Mouse (Mus musculus) embryonic fibroblast, embryonic 13.5 days (primary cell): ENCODE measurements around the gene Bad. TPM values are rescaled to one million over a fixed set of nuclear protein-coding genes. Genes with fewer than 3 reads are reported as not detected.

Source experiments
- H3K27ac ChIP-seq: 2 replicates; pipeline ENCODE4 v1.5.1; 2012; ENCODE audit warnings: low read length, control low read depth, inconsistent platforms; ENCODE audit not compliant: insufficient read depth
- H3K4me1 ChIP-seq: 2 replicates; pipeline ENCODE4 v1.6.1; 2011; ENCODE audit warnings: low read length; ENCODE audit not compliant: control insufficient read depth, insufficient read depth
- H3K4me3 ChIP-seq: 2 replicates; pipeline ENCODE4 v1.5.1; 2011; ENCODE audit warnings: mild to moderate bottlenecking, control low read depth, low read length; ENCODE audit not compliant: insufficient read depth
- CTCF ChIP-seq: IDR thresholded peaks from 2 replicates; pipeline ENCODE4 v1.5.1; 2011; ENCODE audit warnings: mild to moderate bottlenecking, control low read depth, low read length, moderate library complexity, borderline replicate concordance; ENCODE audit not compliant: insufficient read depth
- POLR2A ChIP-seq: IDR thresholded peaks from 2 replicates; pipeline ENCODE4 v1.6.1; 2011; ENCODE audit warnings: low read depth, mild to moderate bottlenecking, control low read depth, low read length, moderate library complexity
- polyA plus RNA-seq: library from polyadenylated mRNA; stranded (reverse); fragments of >200 nt; gene quantifications from 2 replicates; pipeline ENCODE4 v1.2.4, GENCODE M21; 2011; ENCODE audit warnings: low read depth; ENCODE audit not compliant: missing spikeins, insufficient read length

Gene Bad
- polyA plus RNA-seq, 1 experiment, result 31.0 TPM

DNA sequence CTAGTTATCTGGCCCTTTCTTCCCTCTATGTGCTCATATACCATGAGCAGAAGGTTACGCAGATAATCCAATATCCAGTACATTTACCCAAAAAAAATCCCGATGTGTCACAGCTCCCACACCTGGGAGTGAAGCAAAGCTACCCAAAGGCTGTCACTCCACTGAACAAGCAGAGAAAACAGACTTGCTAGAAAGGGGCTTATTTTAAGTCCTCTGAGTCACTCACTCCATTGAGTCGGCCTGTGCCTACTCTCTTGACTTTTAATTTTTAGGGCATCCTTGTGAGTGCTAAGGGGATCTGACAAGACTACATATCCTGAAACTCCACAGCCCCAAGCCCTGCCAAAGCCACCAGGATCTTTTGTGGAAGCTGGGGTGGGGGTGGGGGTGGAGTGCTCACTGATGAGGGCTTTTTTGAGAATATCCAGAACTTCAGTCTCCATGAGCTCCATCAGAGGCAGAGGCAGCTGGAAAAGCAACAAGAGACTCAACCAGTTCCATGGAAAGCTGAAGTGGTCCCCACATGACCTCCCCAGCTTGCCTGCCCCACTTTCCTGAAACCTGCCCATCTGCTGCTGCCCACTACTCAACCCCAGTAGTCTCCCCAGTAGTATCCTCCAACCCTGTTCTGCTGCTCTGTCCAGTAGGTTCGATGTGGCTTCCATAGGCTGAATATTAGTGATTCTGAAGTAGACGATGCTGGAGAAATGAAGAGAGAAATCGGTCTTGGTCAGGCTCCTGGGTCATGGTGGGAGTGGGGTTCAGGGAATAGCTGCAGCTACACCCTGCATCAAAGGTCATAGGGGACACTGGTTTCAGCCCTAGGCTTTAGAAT is 18.5 kb upstream of the Bad start:
- Histone ChIP-seq H3K4me1 (peaks cover 11% of the 10 kb centered on the region; the same call in 1 of the 2 replicates), H3K4me3 (no peak overlapping the region), H3K27ac (no peak overlapping the region)
- TF ChIP-seq POLR2A (no peak), CTCF (no peak)

DNA sequence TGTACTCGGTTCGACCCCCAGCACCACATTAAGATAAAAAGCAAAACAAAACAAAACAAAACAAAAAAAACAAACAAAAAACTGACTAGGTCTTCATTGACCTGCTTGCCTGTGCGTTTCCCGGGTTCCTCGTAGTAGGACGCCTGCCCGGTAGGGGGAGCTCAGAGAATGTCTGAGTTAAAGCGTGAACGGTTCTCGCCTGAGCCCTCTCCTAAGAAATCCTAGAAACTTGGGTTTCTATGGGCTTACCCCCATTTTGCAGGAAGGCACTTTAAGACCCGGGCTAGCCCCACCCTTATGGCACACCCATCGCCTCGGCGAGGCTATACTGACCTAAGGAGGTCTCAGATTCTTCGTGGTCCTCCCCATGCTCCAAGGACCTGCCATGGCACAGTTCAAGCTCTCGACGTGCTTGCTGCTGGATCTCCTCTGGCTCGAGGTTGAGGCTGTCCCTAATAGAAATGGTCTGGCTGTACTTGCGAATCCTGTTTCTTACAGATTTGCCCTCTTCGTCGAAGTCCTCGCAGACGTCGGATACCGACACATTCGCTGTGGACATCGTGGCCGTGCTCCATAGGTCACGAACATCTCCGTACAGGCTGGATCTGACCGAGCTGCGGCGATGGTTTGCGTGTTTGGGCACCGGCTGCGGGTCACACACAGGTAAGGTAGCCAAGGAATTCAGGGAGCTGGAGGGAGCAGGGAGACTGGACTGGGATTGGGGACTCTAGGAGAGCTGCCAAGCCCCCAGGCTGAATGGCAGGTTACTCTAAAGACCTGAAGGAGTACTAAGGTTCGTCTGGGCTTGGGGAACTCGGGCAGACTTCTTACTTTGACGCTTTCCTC is 17.0 kb upstream of the Bad start:
- Histone ChIP-seq H3K4me1 (peaks cover 8% of the 10 kb centered on the region; the same call in 1 of the 2 replicates), H3K27ac (no peak overlapping the region), H3K4me3 (no peak overlapping the region)
- peak; percentile 62; the same call in 1 of the 2 replicates for TF ChIP-seq CTCF
- TF ChIP-seq POLR2A, result no peak

DNA sequence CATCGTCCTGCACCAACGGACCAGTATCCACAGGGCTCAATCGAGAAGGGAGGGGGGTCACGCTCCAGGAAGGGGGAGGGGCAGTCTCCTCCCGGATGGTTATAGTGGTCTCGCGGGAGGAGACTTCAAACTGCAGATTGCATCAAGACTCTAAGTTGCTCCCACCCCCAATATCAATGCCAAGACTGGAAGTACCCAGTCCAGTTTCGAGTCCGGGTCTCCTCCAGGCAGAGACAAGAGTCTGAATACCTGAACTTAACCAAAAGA is 16.4 kb upstream of the Bad start, which contains the start of gene Catsperz:
Gene Catsperz (minus strand): TSS at position 74 of the 267 bp plus-strand sequence.
- TF ChIP-seq POLR2A, result no peak
- no peak for TF ChIP-seq CTCF
- peaks cover 6% of the 10 kb centered on the region; the same call in 1 of the 2 replicates for H3K4me1 ChIP-seq
- H3K4me3 ChIP-seq, result no peak within 1 kb of the TSS
- no peak within 1 kb of the TSS for H3K27ac ChIP-seq

DNA sequence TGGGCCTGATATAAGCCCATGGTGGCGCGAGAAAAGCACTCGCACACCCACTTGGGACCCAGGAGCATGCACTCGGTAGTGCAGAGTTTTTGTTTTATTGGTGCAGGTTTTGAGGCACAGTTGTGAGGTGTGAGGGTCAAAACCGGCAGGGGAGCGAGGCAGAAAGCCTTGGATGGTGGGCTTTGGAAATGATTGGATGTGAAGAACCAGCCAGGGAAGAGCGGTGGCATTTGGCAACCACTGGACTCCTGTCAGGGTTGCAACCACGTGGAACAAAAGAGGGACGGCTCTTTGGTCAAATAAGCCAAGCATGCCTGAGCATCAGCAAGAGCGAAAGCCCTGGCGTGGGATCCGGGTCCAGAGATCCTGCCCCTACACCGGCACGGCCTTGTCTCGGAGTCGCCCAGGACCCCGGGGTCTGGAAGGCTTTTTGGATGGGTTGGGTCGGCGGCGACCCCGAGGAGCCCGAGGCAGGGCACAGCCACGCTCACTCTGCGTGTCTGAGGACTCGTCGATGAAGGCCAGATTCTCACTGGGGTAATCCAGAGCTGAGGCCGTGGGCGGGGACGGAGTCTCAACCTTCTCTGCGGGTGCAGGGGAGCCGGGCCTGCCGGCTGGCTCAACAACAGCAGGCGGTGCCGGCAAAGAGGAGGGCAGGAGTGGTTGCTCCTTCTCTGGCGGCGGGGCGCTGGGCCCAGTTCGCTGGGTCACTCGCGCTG is 15.9 kb upstream of the Bad start:
- Histone ChIP-seq H3K4me1 (0 out of 2 replicates have a peak, but pooled peaks cover 3% of the 10 kb centered on the region), H3K4me3 (no peak overlapping the region), H3K27ac (no peak overlapping the region)
- TF ChIP-seq POLR2A, result no peak
- no peak for TF ChIP-seq CTCF

DNA sequence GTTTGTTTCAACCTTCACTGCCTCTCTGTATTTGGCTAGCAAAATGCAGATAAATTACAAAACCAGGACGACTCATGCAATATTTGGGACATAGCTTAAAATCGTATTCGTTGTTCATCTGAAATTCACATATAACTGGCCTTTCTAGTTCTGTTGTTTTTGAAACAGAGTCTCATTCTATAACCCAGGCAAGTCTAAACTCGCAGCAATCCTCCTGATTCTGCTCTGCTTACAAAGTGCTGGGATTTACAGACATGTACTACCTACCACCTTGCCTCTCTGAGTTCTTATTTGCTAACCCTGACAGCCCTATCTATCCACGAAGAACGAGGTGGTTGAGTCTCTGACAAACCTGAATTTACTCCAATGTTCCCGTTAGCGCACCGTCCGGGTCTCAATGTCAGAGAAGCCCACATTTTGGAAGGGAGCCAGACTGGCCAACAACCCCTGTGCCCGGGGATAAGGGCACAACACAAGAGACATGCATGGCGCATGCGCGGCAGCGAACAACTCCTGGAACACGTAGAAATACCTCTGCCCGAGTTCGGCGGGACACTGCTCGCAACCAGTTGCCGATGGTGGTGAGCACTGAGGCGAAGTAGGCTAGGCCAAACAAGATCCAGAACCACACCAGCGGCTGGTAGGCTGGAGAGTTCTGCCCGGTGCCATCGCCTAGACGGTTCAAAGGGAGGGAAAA is 15.0 kb upstream of the Bad start:
- Histone ChIP-seq H3K27ac (no peak overlapping the region), H3K4me3 (no peak overlapping the region)
- TF ChIP-seq POLR2A (no peak), CTCF (no peak)

DNA sequence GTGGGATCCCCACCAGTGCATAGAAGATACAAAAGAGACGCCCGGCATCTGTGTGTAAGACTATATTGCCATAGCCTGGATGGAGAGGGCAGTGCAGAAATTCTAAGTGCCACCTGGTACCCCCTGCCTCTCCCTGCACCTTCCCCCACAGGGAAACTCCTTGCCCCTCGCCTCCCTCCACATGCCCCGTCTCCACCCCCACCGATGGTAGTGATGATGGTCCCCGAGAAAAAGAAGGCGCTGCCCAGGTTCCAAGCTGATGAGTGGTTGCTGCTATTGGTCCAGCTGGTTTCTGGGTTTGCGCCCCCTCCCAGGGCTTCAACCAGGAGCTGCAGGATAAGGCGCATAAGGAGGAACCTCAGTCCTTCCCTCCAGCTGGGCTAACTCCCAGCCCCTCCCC is 13.6 kb upstream of the Bad start:
- H3K4me3 ChIP-seq, result no peak overlapping the region
- no peak overlapping the region for H3K27ac ChIP-seq
- H3K4me1 ChIP-seq, result no peaks in the 10 kb centered on the region
- no peak for TF ChIP-seq CTCF
- no peak for TF ChIP-seq POLR2A

More for the DNA sequence above, 15.0 kb upstream of the Bad start:
- H3K4me1 ChIP-seq, result 0 out of 2 replicates have a peak, but pooled peaks cover 3% of the 10 kb centered on the region

DNA sequence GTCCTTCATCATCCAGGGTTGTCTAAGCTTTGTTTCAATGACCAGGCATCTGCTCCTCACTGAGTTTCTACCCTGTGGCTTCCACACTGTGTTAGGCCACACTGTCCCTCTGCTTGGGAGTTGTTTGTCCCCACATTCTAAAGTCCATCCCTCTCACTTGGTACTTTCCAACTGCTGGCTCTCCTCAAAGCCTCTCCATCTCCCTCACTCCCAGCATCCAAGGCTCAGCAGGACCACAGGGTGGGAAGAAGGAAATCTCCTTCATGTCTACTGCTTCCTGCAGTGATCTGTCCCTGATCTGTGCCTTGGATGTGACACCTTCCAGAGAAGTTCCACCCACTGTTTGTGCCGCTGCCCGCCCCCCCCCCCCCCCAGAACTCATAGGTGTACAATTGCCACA is 10.7 kb upstream of the Bad start:
- TF ChIP-seq CTCF (no peak), POLR2A (no peak)
- no peak overlapping the region for H3K27ac ChIP-seq
- H3K4me1 ChIP-seq, result no peaks in the 10 kb centered on the region
- H3K4me3 ChIP-seq, result no peak overlapping the region

DNA sequence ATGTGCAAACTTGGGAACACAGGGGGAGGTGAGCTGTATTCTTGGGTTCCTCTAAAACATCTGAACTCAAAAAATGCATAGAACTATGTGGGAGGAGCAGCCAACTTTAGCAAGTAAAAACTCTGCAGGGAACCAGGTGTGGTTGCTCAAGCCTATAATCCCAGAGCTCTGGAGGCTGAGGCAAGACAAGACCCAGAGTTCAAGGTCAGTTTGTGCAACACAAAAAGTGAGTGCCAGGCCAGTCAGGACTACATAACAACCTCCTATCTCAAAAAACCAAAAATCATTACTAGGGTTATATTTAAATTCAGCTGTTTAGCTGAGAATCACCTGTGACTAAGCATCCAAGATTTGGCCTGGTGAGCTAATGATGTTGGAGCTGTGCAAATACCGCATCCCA is 9.6 kb upstream of the Bad start:
- H3K4me3 ChIP-seq, result no peak overlapping the region
- no peaks in the 10 kb centered on the region for H3K4me1 ChIP-seq
- no peak overlapping the region for H3K27ac ChIP-seq
- TF ChIP-seq POLR2A (no peak), CTCF (no peak)

DNA sequence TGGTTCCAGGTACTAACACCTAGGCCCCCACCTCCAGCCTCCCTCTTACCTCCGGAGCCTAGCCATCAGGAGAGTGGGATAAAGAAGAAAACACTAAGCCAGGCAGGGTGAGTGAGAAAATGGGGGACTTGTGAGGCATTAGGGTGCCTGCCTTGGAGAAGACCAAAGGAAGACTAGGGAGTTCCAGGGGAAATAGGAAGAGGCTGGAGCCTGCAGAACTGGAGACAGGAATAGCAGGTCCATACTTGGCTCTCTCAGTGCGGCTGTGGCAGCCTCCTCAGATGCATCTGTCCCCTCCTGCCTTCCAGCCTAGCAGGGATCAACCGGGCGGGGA is 8.6 kb upstream of the Bad start:
- Histone ChIP-seq H3K4me1 (no peaks in the 10 kb centered on the region), H3K27ac (no peak overlapping the region), H3K4me3 (no peak overlapping the region)
- TF ChIP-seq CTCF, result no peak
- no peak for TF ChIP-seq POLR2A
